Mouse (Mus musculus): Measurements from ENCODE around the gene Fgfr2.

Gene Fgfr2

DNA sequence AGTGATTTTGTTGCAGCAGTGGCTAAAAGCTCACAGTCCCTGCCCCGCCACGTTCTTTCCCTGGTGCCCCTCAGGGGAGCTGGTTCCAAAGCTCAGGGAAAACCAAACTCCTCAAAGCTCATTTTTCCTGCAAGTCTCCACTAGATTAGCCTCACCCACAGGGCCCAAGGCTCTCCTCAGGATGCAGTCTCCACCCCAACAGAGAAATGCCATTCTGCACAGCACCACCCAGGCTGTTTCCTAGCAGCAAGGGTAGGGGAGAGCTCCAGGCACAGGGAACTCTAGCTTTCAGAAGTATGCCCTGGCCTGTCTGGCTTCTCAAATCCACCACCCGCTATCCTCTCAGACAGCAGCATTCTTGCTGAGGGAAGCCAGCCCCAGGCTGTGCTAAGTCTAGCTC is 888.9 kb downstream of the Fgfr2 start:
- DNase-seq (ENCODE audit: low read depth, low spot score): no peak

DNA sequence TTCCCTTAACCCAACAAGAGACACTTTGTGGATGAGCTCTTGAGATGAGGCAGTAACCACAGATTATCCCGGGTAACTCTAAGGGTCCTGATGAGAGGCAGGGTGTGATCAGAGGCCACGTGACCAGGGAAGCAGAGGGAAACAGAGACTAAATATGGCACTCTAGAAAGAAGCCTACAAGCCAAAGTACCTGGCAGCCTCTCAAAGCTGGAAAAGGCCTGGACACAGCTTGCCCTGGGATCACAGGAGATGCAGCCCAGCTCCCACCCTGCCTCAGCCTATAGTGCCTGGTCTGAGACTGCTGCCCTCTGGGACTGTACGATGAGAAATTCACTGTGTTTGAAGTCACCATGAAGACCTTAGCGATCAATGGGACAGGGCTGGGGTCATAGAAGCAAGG is 889.4 kb downstream of the Fgfr2 start:
- no peak for DNase-seq (ENCODE audit: low read depth, low spot score)

DNA sequence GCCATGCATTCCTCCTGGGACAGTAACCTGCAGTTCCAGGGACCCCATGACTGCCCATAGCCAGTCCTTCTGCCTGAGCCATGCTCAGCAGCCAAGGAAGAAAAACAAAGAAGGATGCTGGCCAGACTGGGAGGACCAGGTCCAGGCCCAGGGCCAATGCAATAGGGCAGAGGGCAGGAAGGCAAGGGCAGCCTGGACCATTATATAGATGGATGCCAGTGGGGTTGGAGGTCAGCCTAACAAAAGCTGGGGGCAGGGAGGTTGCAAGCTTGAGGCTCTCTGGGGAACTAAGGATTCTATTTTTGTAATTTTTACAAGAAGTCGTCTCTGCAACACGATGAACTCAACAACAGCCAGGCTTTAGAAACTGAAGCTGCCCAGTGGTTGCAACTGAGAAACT is 890.2 kb downstream of the Fgfr2 start:
- no peak for DNase-seq (ENCODE audit: low read depth, low spot score)

DNA sequence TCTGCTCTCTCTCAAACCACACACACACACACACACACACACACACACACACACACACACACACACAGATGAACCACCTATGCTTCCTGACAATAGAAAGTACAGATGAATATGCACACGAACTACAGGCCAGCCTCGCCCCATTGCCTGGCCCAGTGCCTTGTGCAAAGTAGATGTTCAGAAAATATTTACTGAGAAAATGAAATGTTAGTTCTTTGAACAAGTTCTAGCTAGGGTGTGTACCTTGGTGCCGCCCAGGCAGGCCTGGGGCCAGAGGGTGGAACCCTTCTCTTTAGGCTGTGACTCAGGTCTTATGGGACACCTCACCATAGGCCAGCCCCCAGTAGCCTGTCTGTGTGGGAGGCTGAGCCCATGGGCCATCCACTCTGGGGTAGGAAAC is 891.7 kb downstream of the Fgfr2 start:
- no peak for DNase-seq (ENCODE audit: low read depth, low spot score)

DNA sequence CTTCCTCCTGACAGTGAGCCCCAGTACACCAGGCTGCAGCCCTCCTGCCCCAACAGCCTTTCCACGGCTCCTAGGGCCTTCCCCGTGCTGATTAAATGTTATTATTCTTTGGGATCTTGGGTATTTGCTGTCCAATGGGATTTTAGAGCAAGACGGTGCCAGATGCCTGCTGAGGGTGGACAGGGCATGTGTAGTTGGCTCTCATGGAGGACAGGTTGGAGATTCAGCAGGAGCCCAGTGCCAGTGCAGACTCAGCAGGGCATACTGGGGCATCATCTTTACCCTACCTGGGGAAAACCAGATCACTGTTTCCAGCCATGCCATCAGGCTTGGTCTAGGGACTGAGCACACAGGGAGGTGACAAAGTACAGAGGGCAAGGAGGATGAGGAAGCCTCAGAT is 892.2 kb downstream of the Fgfr2 start:
- DNase-seq (ENCODE audit: low read depth, low spot score): no peak

DNA sequence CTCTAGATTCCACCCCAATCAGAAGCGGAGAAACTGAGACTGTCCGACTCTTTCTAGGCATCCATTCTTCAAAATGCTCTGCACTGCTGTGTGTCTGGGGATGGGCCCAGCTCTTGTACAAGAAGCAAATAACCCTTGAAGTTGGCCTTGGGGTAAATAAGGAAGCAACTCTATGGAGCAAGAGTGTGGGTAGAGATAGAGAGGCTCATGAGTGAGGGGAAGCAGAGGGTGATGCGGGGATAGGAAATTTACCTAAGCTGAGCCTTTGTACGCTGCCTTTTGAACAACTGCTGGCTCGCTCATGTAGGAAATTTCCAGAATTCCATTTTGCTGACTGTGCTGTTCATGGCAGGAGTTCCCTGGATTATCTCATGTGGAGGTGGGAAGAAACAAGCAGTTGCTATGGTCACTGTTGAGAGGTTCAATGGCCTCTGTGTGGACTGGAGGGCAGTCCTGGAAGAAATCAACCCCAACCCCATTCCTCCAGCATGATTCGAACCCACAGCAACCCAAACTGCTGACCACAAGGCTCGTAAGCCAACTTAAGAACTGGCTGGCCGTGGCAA is 896.0 kb downstream of the Fgfr2 start:
- DNase-seq (ENCODE audit: low read depth, low spot score): no peak

DNA sequence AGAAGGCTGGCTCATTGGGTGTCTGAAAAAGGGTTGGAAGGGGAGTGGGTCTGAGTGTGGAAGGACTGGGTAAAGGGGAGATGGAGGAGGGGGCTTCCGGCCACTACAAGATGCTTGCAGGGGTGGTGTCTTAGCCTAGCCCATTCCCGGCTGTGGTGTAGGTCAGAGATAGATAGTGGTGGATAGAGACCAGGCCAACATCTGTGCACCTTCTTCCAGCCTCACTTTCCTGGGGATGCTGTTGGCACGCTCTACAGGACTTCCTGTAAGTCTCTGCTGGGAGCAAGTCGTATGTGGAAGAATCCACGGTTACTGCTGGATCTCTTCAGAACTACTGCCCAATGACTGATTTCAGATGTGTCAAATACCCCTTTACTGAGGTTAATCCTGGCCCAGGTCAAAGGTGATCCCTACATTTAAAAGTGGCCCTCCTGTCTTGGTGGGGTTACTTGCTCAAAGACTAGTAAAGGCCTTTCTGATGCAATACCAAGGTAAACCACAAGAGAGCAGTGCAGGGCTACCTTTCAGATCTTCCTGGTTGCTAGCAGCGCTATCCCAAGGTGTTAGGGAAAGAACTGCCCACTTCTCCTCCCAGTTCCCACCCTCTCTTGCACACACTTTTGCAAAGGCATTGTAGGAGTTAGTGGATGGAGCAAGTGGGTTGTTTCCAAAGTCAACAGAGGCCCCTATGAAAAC is 896.6 kb downstream of the Fgfr2 start:
- peak; percentile 71 for DNase-seq (ENCODE audit: low read depth, low spot score)

DNA sequence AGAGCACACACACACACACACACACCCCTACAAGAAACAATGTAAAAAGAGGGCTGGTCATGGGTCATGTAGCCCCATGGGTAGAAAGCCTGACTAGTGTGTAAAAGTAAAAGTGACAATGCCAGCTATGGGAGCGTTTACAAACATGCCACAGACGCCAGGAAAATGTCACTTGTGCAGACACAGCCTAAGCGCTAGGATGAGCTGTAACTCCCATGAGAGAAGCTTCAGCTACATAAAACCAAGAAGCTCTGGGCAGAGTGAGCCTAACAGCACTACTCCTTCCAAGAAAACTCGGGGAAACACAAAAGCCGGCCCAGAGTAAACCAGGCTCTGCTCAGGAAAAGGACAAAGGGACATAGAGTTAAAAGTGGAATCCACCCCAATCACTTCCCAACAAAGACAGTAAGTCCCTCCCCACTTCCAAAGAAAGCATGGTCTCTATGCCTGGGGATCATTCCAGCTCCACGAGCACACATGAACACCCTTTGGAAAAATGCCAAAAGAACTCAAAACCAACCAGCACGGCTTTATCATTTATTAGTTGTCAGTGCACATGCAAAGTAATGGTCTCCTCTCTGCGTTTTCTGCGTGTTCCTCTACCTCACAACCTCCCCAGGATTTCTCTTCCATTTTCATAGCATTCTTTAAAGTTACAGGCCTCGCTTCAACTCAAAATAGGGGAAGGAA is 899.6 kb downstream of the Fgfr2 start:
- DNase-seq (ENCODE audit: low read depth, low spot score): no peak

DNA sequence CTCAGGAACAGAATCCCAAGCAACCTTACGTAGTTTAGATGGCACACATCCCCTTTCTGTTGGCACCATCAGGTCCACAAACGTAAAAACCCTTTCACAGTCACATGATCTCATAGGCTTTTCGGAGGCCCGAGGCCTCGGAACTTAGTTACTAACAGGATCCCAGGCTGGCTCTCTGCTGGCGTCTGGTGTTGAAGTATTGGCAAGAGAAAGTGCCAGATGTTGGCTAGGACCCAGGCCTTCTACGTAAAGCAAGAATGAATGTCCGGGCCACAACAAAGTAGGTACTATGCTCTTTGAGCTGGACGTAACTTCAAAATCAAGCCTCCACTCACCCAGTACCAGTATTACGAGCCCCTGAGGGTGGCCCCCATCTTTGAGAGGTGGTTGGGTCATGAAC is 909.1 kb downstream of the Fgfr2 start:
- no peak for DNase-seq (ENCODE audit: low read depth, low spot score)

DNA sequence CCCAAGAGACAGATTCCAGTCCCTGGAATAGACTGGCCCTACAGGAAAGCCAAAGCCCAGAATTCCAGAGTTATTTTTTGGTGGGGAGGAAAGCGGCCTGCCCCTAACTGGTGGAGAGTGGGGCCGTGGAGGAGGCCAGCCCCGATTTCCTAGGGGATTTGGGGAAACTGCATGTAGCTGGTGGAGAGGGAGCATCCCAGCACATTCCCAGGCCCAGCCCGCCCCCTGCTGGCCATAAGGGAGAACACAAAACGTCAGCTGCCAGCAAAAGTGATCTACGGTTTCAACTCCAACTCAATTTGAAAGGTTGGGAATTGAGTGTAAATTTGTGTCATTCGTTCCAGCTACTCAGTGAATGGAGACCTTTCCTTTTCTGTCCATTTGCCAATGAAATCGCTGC is 909.7 kb downstream of the Fgfr2 start:
- DNase-seq (ENCODE audit: low read depth, low spot score): peak; percentile 40

DNA sequence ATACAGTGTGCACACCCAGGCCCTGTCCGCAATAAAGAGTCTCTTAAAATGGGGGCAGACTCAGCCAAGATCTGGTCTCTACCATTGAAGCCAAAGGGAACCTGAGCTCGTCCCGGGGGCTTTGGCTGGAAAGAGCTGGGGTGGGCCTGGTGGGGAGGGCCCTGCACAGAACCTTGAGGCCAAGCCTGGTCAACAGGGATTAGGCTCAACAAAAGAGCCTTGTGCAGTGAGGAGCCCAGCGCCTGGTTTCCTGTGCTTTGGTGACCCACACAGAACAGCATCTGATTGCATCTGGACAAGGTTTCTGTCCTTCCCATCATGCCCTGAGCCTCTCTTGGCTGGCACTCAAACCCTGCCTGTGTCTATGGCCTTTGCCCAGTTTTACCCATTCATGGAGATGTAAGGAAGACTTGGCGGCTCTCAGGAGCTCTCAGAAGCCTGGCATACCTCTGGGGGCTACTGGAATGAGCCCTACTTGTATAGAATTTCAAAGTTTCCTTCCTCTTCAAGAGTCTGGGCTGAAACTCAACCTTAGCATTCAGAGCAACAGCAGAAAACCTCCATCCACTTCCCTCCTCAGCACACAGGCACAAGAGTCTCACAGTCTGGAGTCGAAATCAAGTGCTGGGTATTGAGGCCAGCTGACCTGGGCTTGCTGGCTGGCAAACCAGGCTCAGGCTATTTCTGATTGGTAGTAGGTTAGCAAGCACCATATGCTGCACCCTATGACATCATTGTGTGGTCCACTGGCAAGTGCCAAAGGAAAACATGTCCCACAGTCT is 911.0 kb downstream of the Fgfr2 start:
- no peak for DNase-seq (ENCODE audit: low read depth, low spot score)

DNA sequence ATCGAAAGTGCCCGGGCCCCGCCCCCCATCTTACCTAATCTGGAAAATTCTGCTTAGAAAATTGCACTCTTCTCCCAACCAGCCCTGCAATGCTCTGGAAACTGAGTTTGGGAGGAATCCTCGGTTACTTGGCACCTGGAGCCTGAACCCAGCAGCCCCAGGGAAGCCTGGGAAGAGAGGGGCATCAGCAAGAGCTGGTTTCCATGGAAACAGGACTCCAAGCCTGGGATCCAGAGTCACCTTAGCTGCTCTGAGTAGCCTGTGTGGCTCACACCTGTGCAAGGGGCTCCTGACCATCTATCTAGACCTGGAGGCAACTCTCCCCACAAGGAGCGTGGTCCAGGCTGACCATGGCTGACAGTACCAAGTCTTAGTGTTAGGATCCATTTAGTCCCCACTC is 912.5 kb downstream of the Fgfr2 start:
- DNase-seq (ENCODE audit: low read depth, low spot score): no peak

DNA sequence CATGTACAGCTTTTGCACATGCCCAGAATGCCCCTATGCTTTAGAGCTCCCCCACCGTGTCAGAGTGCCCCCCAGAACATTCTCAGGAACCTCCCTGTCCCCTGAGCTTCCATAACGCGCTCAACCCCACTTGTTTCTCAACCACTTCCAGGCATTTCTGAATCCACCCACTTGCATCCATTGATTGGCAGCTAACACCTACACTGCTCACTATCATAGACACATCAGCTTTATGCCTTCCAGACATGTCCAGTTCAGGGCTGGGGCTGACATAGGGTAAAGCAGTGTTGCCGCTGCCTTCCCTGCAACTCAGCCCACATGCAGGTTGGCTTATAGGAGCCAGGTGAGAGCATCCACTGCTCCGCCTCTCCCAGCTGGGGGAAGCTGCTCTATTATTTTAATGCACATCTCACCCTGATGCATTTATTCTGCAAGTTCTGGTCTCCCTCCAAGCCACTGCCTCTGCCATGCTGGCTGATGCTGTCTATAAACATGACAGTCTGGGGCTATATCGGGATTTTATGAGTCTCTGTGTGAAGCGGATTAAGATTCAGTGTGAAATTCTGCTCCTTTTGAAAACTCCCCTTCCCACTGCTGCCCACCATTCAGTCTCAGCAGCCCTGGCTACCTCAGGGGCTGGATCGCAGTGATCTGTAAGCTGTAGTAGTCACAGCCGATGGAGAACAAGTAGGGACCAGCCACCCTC is 914.1 kb downstream of the Fgfr2 start:
- DNase-seq (ENCODE audit: low read depth, low spot score): no peak

DNA sequence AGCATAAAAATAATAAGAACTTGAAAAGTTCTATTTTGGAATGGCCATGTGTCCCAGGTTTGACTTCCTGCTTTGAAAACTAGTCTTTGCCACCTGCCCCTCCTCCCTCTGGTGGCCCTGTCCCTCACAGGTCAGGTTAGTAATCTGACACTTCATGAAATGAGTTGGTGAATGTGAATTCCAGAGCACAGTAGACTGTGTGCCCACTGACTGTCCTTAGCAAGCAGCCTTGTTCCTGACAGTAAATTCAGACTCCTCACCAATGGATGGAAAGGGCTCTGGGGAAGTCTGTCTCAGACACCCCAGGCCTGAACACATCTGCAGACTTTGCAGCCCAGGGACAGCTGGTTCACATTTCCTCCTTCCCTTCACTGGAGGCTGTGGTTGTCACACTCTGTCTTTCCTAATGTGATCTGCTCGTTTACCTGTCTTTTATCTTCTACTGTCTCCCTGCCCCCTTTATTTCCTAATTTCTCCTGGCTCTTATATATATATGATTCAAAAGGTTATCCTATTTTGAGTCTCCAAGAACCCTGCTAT is 919.0 kb downstream of the Fgfr2 start:
- no peak for DNase-seq (ENCODE audit: low read depth, low spot score)

DNA sequence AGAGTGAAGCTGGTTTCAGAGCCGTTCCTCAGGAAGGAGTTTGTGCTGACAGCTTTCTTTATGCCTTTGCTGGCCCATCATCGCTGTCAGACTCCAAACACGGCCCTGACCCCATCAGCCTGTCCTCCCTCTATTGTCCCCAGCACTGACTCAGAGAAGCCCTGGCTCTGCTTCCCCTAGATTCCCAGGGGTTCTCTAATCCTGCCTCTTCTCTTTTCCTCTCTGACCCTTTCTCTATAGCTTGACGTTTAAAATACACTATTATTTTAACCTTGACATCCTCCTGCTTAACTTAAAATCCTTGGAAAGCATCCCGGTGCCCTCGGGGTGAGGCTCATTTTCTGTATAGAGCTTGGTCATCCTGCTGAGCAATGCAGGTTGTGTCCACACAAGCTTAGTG is 923.5 kb downstream of the Fgfr2 start:
- no peak for DNase-seq (ENCODE audit: low read depth, low spot score)

DNA sequence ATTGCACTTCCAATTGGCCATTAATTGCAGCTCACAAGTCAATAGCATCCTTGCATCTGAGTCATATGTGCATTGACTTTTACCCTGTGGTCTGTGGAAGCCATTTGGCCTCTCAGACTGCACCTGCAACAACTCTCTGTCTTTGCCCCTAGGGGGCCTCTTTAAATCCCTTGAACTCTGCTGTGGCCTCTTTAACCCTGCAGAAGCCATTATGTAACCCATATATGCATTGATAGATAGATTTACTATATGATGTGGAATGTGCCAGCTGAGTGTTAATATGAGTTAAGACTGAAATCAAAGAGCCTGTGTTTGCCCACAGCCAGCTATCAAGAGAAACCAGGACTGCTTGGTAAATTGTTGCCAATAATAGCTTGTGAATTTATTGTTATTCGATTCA is 924.3 kb downstream of the Fgfr2 start:
- no peak for DNase-seq (ENCODE audit: low read depth, low spot score)

DNA sequence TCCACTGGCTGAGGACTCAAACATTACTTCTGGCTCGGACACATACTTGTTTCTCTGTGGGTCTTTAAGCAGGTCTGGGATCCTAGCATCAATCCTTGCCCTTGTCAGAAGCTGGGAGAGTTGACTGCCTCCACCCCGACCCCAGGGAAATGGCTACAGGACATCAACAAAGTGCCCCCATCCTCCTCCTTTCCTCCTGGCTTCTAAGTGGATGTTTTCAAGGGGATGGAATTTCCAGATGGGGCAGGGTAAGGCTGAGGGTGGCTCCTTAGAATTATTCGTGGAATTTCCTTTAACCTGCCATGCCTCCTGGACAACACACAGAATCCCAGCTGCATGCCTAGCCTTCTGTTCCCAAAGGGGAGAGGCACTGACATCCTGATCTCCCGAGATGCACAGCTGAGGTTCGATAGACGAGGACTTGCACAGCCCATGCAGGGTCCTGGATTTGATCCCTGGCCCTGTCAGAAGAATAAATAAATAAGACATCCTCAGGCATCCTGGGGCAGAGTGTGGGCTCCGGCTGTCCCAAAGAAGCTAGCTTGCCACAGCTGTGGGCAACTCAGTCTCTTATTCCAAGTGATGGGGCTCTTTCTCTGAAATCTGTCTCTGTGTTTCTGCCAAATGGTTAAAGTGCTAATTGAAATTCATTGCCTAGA is 925.2 kb downstream of the Fgfr2 start:
- no peak for DNase-seq (ENCODE audit: low read depth, low spot score)

DNA sequence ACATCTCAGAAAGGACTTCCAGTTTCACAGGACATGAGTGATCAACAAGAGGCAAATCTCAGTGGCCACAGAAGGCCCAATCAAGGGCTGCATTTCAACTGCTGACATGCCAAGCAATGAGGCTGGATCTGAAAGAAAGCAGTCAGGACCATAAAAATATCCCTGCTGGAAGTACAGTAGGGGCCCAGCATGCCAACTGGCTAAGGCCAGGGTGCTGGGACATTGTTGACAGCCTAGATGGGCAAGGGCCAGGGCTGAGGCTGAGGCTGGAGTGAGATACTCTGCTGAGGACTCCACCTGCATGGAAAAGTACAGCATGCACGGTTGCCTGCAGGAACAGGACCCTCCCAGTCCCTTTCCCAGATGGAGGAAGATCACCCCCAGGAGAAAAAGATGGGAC is 926.6 kb downstream of the Fgfr2 start:
- DNase-seq (ENCODE audit: low read depth, low spot score): no peak

DNA sequence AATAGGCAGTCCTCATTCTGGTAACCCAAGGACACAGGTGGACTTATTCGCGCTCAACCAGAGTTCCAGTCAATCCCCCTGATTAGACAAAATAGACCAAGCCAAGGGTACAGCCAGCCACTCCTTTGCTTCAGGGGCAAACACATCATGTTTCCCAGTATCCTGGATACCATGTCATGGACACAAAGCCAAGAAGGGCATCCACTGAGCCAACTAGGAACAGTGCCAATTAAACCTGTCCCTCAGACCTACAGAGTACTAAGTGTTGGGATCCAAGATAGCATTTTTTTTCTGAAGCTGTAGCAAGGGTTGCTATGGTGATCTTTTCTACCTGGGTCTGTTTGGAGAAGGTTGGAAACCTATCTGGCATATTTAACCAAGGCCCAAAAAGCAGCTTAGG is 929.5 kb downstream of the Fgfr2 start:
- DNase-seq (ENCODE audit: low read depth, low spot score): no peak

DNA sequence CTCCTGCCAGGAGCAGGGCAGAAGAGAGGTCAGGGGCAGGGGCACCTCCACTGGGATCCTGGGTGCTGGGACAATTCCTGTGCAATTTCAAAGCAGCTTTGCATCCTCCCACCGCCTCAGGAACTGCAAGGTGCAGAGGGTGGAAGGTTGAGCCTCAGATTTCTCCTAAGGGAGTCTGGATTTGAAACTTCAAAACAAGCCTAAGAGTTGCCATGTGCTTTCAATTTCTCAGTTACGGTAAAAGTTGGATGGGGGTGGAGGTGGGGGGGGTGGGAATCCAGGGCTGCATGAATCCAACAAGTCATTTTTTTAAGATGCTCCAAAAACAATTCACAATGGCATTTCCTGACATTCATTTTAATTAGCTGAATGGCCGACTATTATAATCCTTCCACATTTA is 935.7 kb downstream of the Fgfr2 start:
- DNase-seq (ENCODE audit: low read depth, low spot score): no peak

DNA sequence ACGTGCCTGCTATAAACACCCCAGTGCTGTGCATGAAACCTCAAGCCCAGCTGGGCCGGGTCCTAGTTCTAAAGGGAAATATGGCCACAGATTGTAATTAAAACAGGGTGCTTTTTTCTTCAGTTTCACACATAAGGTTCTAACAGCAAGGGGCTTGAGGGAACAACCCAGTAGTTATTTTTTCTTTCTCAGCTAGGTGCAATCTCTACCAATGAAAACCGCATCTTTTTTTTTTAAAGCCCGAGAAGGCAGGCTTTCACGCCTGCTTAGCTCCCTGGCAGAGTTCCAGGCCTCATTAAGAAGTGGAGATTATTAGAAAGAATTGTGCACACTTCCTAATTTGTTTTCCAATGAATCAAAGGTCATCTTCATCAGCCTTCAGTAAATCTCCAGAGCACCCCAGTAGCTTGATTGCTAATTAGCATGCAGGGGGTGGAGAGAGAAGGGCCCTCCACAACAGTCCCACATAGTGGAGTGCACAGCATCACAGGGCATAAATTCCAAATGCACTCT is 939.2 kb downstream of the Fgfr2 start:
- peak; percentile 13 for DNase-seq (ENCODE audit: low read depth, low spot score)
